23 mouse cellular contexts compared by ENCODE assay signal in the genomic region with DNA sequence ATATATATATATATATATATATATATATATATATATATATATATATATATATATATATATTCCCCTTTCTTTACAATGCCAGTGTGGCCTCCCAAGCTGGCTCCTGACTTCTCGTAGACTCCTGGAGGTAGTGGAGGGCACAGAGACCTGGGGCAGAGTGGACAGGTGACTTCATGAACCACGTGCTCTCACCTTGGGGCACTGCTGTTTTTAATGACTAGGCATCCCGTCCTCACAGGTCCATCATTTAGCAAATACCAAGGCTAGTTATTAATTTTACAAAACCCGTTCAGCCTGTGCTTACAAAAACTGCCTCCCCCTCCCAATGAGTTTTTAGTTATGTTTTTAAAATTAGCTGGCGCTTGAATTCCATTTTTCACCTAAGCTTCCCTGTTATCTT.
DNase-seq lines count a peak whose midpoint lies in the region; ATAC-seq and TF ChIP-seq lines count a peak whose summit lies in the region.
"Had no signal": no experiment of that assay in that cellular context is flagged by ENCODE, and none has a peak within 500 bp of the region (broad histone marks: within the 10 kb centered on the region; RNA-seq: fewer than 3 reads in every experiment).

No protein-coding gene starts in this region.

- no peaks in the 10 kb centered on the region for H3K36me3 ChIP-seq in embryonic facial prominence, embryonic 13.5 days
- no peaks in the 10 kb centered on the region for H3K36me3 ChIP-seq in embryonic facial prominence, embryonic 10.5 days (replicated peaks)
- no peaks in the 10 kb centered on the region for H3K36me3 ChIP-seq in forebrain, embryonic 13.5 days (ENCODE audit: poor library complexity, severe bottlenecking)
- no peaks in the 10 kb centered on the region for H3K36me3 ChIP-seq in forebrain, embryonic 15.5 days
- no peaks in the 10 kb centered on the region for H3K36me3 ChIP-seq in midbrain, embryonic 11.5 days (ENCODE audit: control insufficient read depth, insufficient read depth, low read length)
- H3K36me3 ChIP-seq in midbrain, postnatal 0 days (ENCODE audit: insufficient read depth, low read length), result no peaks in the 10 kb centered on the region
- H3K36me3 ChIP-seq: embryonic facial prominence, embryonic 12.5 days; G1E; heart, embryonic 12.5 days; hindbrain, embryonic 12.5 days had no signal

- no peak for TF ChIP-seq CTCF in midbrain, postnatal 0 days (IDR thresholded peaks at IDR 0.05)

- 0 out of 2 replicates have a peak overlapping the region, but pooled peaks have one; percentile 55 for H3K4me2 ChIP-seq in embryonic facial prominence, embryonic 13.5 days
- peak overlapping the region; percentile 60; the same call in 1 of the 2 replicates for H3K4me2 ChIP-seq in forebrain, embryonic 13.5 days
- no peak overlapping the region for H3K4me2 ChIP-seq in forebrain, embryonic 15.5 days (replicated peaks)
- no peak overlapping the region for H3K4me2 ChIP-seq in midbrain, embryonic 11.5 days
- H3K4me2 ChIP-seq in midbrain, postnatal 0 days (ENCODE audit: low read depth, low read length, poor library complexity, severe bottlenecking), result no peak overlapping the region
- H3K4me2 ChIP-seq: hindbrain, embryonic 12.5 days had no signal

- peaks cover 99% of the 10 kb centered on the region for H3K27me3 ChIP-seq in embryonic facial prominence, embryonic 13.5 days
- peaks cover 100% of the 10 kb centered on the region for H3K27me3 ChIP-seq in embryonic facial prominence, embryonic 10.5 days (replicated peaks; ENCODE audit: low read depth, poor library complexity, severe bottlenecking)
- H3K27me3 ChIP-seq in forebrain, embryonic 13.5 days, result peaks cover 77% of the 10 kb centered on the region
- H3K27me3 ChIP-seq in forebrain, embryonic 15.5 days, result peaks cover 62% of the 10 kb centered on the region
- H3K27me3 ChIP-seq in midbrain, embryonic 11.5 days (ENCODE audit: control insufficient read depth, insufficient read depth, low read length), result peaks cover 82% of the 10 kb centered on the region
- H3K27me3 ChIP-seq in midbrain, postnatal 0 days (ENCODE audit: insufficient read depth, low read length), result peaks cover 82% of the 10 kb centered on the region

- no peaks in the 10 kb centered on the region for H3K9me3 ChIP-seq in embryonic facial prominence, embryonic 13.5 days
- H3K9me3 ChIP-seq in embryonic facial prominence, embryonic 10.5 days, result no peaks in the 10 kb centered on the region
- no peaks in the 10 kb centered on the region for H3K9me3 ChIP-seq in forebrain, embryonic 13.5 days (replicated peaks)
- no peaks in the 10 kb centered on the region for H3K9me3 ChIP-seq in forebrain, embryonic 15.5 days
- H3K9me3 ChIP-seq in midbrain, embryonic 11.5 days (ENCODE audit: control insufficient read depth, low read length), result no peaks in the 10 kb centered on the region
- H3K9me3 ChIP-seq in midbrain, postnatal 0 days (ENCODE audit: low read length), result no peaks in the 10 kb centered on the region
- H3K9me3 ChIP-seq: embryonic facial prominence, embryonic 12.5 days; G1E; heart, embryonic 12.5 days; hindbrain, embryonic 12.5 days had no signal

- no peak overlapping the region for H3K4me3 ChIP-seq in embryonic facial prominence, embryonic 13.5 days
- H3K4me3 ChIP-seq in embryonic facial prominence, embryonic 10.5 days, result no peak overlapping the region
- no peak overlapping the region for H3K4me3 ChIP-seq in forebrain, embryonic 13.5 days
- no peak overlapping the region for H3K4me3 ChIP-seq in forebrain, embryonic 15.5 days
- H3K4me3 ChIP-seq in midbrain, embryonic 11.5 days (ENCODE audit: low read depth, low read length), result no peak overlapping the region
- H3K4me3 ChIP-seq in midbrain, postnatal 0 days (ENCODE audit: low read depth, low read length), result no peak overlapping the region
- H3K4me3 ChIP-seq: embryonic facial prominence, embryonic 12.5 days; heart, adult 2 months; hindbrain, embryonic 12.5 days had no signal

- no peak for ATAC-seq in embryonic facial prominence, embryonic 13.5 days (ENCODE audit: insufficient number of reproducible peaks, insufficient read depth, low FRiP score, low TSS enrichment, low read depth)
- no peak for ATAC-seq in forebrain, embryonic 13.5 days
- ATAC-seq in forebrain, embryonic 15.5 days (replicated peaks), result no peak
- ATAC-seq in midbrain, embryonic 11.5 days (ENCODE audit: low FRiP score), result no peak
- no peak for ATAC-seq in midbrain, postnatal 0 days (ENCODE audit: low FRiP score)
- ATAC-seq: CD4-positive, CD25-positive, alpha-beta regulatory T cell, adult 4 months; hindbrain, embryonic 16.5 days; inflammation-experienced regulatory T-cells, adult 6 months had no signal

- DNase-seq in embryonic facial prominence, embryonic 10.5 days (ENCODE audit: low spot score), result no peak
- DNase-seq in midbrain, embryonic 11.5 days (ENCODE audit: low spot score, missing footprints), result peak; percentile 83
- no peak for DNase-seq in midbrain, postnatal 0 days (ENCODE audit: low spot score)
- DNase-seq in Muller cell, postnatal 12 days (ENCODE audit: inconsistent ontology term), result peak; percentile 36
- DNase-seq: adrenal gland, postnatal 10 days; B cell, adult 2 months; cerebellum, adult 11 months; cerebellum, adult 8-10 months; cerebellum, postnatal 14 days; embryo, embryonic 11 days; gastrocnemius, postnatal 10 days; heart, adult 2 months; kidney, adult 18-20 months had no signal

- no peak overlapping the region for H3K27ac ChIP-seq in embryonic facial prominence, embryonic 13.5 days
- H3K27ac ChIP-seq in embryonic facial prominence, embryonic 10.5 days (replicated peaks), result no peak overlapping the region; the same call in 1 of the 2 replicates
- no peak overlapping the region for H3K27ac ChIP-seq in forebrain, embryonic 13.5 days
- H3K27ac ChIP-seq in forebrain, embryonic 15.5 days (replicated peaks), result no peak overlapping the region
- H3K27ac ChIP-seq in midbrain, embryonic 11.5 days (ENCODE audit: low read depth, low read length), result no peak overlapping the region
- H3K27ac ChIP-seq in midbrain, postnatal 0 days (ENCODE audit: low read depth, low read length), result no peak overlapping the region
- H3K27ac ChIP-seq: embryonic facial prominence, embryonic 12.5 days; heart, adult 2 months; hindbrain, embryonic 12.5 days had no signal

- H3K4me1 ChIP-seq in embryonic facial prominence, embryonic 13.5 days, result peaks cover 13% of the 10 kb centered on the region
- H3K4me1 ChIP-seq in embryonic facial prominence, embryonic 10.5 days, result peaks cover 33% of the 10 kb centered on the region
- peaks cover 37% of the 10 kb centered on the region for H3K4me1 ChIP-seq in forebrain, embryonic 13.5 days
- peaks cover 30% of the 10 kb centered on the region for H3K4me1 ChIP-seq in forebrain, embryonic 15.5 days
- peaks cover 20% of the 10 kb centered on the region for H3K4me1 ChIP-seq in midbrain, embryonic 11.5 days (ENCODE audit: control insufficient read depth, insufficient read depth, low read length)
- no peaks in the 10 kb centered on the region for H3K4me1 ChIP-seq in midbrain, postnatal 0 days (ENCODE audit: insufficient read depth, low read length)

- H3K9ac ChIP-seq in embryonic facial prominence, embryonic 13.5 days, result no peak overlapping the region
- H3K9ac ChIP-seq in forebrain, embryonic 13.5 days, result no peak overlapping the region
- no peak overlapping the region for H3K9ac ChIP-seq in forebrain, embryonic 15.5 days (replicated peaks)
- H3K9ac ChIP-seq in midbrain, embryonic 11.5 days (ENCODE audit: low read length), result no peak overlapping the region
- H3K9ac ChIP-seq in midbrain, postnatal 0 days (replicated peaks; ENCODE audit: low read length, poor library complexity, severe bottlenecking), result no peak overlapping the region
- H3K9ac ChIP-seq: embryonic facial prominence, embryonic 12.5 days; heart, embryonic 12.5 days; hindbrain, embryonic 12.5 days had no signal

- WGBS in embryonic facial prominence, embryonic 13.5 days, result 36% methylated on average over 5 of the region's 5 CpGs
- 36% methylated on average over 5 of the region's 5 CpGs for WGBS in embryonic facial prominence, embryonic 10.5 days
- 39% methylated on average over 5 of the region's 5 CpGs for WGBS in forebrain, embryonic 13.5 days
- 42% methylated on average over 5 of the region's 5 CpGs for WGBS in forebrain, embryonic 15.5 days
- WGBS in midbrain, embryonic 11.5 days, result 43% methylated on average over 5 of the region's 5 CpGs
- 34% methylated on average over 5 of the region's 5 CpGs for whole genome bisulfite sequencing in midbrain, postnatal 0 days

Comparison
In these comparisons a context has a peak if more than half of its experiments do, and no peak if none do; other contexts are left out.
1. H3K4me2 ChIP-seq: peak in embryonic facial prominence, embryonic 13.5 days (single experiment) and forebrain, embryonic 13.5 days (single experiment); none in forebrain, embryonic 15.5 days (single experiment), midbrain, embryonic 11.5 days (single experiment) and midbrain, postnatal 0 days (single experiment).
2. DNase-seq: peak in midbrain, embryonic 11.5 days (single experiment) and Muller cell, postnatal 12 days (single experiment); none in embryonic facial prominence, embryonic 10.5 days (single experiment) and midbrain, postnatal 0 days (single experiment).